Mouse (Mus musculus): ENCODE data around the gene Clec14a.
"Not testable (repeated sequence)": the region's sequence is repeated elsewhere in the genome, so short reads cannot be mapped to it uniquely, and the experiment has no call there.

Gene Clec14a

GRCm38 (mm10) chr12:58268563-58269501 is at the start of gene Clec14a:
Clec14a (minus strand) TSS chr12:58269290.
- DNase-seq = peak in 1 of 2 experiments; percentile 2

DNA sequence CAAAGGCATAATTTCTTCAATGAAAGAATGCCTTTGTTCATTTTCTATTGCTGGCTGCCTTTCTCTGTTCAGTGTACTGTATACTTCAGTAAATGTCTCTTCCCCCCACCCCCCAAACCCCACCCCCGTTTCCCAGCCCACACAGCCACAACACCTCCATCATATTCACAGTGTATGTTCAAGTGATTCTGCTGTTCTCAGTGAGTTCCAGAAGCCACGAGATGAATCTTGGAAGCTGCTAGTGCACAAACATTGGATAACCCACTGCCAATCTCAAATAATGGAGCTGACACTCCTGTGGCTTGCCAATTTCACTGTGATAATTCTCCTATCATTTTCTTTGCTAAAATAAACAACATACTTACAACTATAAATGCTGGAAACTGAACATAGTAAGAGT is 38.7 kb upstream of the Clec14a start:
- no peak for DNase-seq

- DNase-seq = not testable (repeated sequence)
These were observed 37.3 kb upstream of the Clec14a start for GRCm38 (mm10) chr12:58306402-58306801.

- no peak for DNase-seq
These were observed 36.5 kb upstream of the Clec14a start for GRCm38 (mm10) chr12:58305567-58305966.

GRCm38 (mm10) chr12:58296980-58297379 is 27.9 kb upstream of the Clec14a start:
- no peak for DNase-seq

DNA sequence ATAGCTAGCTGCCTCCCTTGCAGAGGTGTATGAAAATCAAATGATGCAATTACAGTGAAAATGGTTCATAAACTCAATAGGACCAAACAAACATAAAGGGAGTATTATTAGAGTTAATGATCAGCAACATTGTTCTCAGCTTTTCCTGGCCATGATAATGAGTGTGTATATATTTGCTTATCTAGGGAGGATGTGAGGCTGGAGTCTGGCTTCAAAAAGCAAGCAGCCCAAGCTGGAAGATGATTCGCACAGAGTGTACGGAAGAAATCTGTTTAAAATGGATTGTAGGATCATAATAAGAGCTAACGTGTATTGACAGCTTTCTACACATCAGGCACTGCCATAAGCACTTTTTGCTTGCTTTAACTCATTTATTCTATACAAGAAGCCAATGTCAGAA is 16.8 kb upstream of the Clec14a start:
- no peak for DNase-seq

DNA sequence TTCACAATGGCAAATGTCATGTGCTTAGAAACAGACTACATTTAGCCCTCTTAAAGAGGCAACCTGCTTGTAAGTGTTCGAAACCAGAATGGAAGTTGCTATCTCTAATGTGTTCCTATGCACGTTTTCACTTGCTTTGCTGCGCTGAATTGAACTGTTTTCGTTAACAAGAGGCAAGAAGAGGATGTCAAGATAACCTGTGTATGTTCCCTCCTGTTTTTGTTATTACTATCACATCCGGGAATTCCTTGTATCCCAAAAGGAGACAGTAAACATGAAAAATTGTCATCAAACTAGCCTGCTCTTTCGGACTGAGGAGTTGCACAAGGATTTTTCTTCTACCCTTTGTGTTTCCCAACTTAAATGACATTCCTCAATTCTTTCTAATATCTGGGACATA is 1.4 kb upstream of the Clec14a start:
- DNase-seq = no peak

GRCm38 (mm10) chr12:58269505-58269904 is 415 bp upstream of the Clec14a start:
- no peak for DNase-seq

DNA sequence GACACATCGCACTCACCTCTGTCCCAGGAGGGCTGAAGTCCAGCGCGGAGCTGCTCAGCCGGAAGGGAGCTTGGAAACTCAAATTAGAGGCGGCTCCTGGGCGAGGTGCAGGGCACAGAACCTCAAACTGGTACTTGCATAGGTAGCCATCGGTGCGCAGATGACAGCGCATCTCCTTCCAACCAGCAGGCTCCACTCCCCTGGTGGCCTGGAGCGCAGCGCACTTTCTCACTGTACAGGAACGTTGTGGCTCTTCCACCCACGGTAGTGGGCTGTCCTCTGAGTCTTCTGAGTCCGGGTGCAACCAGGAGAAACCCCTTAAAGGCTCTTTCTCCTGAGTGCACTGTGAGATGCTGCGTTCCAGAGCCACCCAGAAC is 916 bp downstream of the Clec14a start:
- peak in 1 of 2 experiments; percentile 1 for DNase-seq

- no peak for DNase-seq
These were observed 1.3 kb downstream of the Clec14a start for GRCm38 (mm10) chr12:58267779-58268178.

- DNase-seq = no peak
These were observed 17.2 kb downstream of the Clec14a start for GRCm38 (mm10) chr12:58251901-58252300.

GRCm38 (mm10) chr12:58232489-58232888 is 36.6 kb downstream of the Clec14a start:
- DNase-seq = no peak

- DNase-seq = no peak
These were observed 43.4 kb downstream of the Clec14a start for GRCm38 (mm10) chr12:58225644-58226043.

DNA sequence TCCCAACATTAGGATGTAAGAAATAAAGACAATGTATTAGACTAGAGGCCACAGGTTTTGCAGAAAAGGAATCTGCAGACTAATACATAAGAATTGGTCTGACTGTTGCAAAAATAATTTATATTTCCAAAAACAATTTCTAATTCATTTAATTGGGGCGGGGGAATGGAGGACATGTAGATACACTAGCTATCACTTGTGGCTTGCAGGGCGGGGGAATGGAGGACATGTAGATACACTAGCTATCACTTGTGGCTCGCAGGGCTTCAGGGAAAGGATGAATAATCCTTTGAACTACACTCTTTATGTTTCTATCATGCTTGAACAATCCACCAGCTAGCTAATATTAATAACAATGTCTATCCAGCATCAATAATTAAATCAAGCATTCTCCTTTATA is 50.0 kb downstream of the Clec14a start:
- DNase-seq = no peak

DNA sequence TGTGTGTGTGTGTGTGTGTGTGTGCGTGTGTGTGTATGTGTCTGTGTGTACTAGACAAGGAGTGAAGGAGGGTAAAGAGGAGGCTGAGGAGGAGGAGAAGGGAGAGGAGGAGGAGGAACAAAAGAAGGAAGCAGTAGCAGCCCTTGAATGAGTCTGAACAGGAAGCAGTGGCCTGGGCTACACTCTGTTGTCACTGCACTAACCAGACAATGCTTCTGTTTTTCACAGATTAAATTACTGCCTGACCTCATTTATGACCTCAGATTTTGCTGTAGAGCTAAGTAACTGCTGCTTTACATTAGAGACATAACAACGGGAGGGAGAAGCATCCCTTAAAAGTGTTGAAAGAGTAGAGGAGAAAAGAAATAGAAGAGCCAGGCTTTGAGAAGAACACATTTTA is 52.9 kb downstream of the Clec14a start:
- no peak for DNase-seq
